Mouse (Mus musculus) adrenal gland, postnatal 14 days (tissue): ENCODE data around the gene Abhd14b. TPM values are rescaled to one million over a fixed set of nuclear protein-coding genes. Genes with fewer than 3 reads are reported as not detected.
A peak's percentile ranks its signal among the peaks of the same experiment; 100 is the strongest.

ENCODE experiments used
- DNase-seq: peaks from one replicate; pipeline ENCODE4 v3.0.0; 2021; ENCODE audit warnings: mixed read lengths
- total RNA-seq: library from RNA; stranded (reverse); gene quantifications from 2 replicates; pipeline ENCODE4 v1.2.3, GENCODE M21; 2021

Gene Abhd14b
- total RNA-seq, 1 experiment from 2014 or later, result 33.1 TPM

DNA sequence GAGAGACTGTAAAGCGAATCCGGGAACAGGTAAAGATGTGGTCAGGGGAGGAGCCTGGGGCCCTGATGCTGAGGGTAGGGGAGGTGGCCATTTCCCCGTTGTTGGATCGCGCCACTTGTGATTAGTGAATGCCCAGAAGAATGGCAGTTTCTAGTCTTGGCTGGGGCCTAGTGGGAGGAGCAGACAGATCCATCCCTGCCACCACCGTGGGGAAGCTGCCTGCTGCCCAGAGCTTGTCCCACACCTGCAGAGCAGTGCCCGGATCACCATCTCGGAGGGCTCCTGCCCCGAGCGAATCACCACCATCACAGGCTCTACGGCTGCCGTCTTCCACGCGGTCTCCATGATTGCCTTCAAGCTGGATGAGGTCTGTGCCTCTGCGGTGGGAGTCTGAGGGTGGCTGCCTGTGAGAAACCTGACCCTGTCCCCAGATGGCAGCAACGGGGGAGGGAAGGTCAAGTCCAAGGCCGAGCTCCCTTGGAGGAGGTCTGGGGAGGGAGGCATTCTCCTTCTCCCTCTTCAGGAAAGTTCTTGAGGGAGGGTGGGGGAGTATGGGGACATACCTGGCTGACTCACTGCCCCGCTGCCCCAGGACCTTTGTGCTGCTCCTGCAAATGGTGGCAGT lies 13.3 kb downstream of the Abhd14b start:
- DNase-seq, result no peak

DNA sequence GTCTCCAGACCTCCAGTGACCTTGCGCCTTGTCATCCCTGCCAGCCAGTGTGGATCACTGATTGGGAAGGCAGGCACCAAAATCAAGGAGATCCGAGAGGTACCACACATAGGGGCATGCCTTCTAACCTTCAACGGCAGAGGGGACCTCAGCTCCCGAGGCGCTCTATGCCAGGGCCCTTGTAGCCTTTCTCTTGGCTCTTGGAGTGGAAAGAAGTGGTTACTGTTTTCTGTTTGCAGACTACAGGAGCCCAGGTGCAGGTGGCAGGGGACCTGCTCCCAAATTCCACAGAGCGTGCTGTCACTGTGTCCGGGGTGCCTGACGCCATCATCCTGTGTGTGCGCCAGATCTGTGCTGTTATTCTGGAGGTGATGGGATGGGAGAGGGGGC lies 13.8 kb downstream of the Abhd14b start:
- DNase-seq, result no peak

- DNase-seq, result no peak
Measured at GRCm38 (mm10) chr9:106461641-106462429, 14.6 kb downstream of the Abhd14b start.

- DNase-seq, result no peak
Measured at GRCm38 (mm10) chr9:106462430-106462800, 15.2 kb downstream of the Abhd14b start.

- DNase-seq, result no peak
Measured at GRCm38 (mm10) chr9:106463122-106464063, 16.1 kb downstream of the Abhd14b start.

GRCm38 (mm10) chr9:106464751-106465541 lies 17.7 kb downstream of the Abhd14b start:
- peak; percentile 78 for DNase-seq

- peak; percentile 45 for DNase-seq
Measured at GRCm38 (mm10) chr9:106465571-106466200, 18.4 kb downstream of the Abhd14b start, which contains the start of gene Gpr62. Gene Gpr62 (minus strand): TSS chr9:106465938.

GRCm38 (mm10) chr9:106466721-106467120 lies 19.5 kb downstream of the Abhd14b start:
- DNase-seq, result no peak

GRCm38 (mm10) chr9:106467746-106468145 lies 20.5 kb downstream of the Abhd14b start:
- no peak for DNase-seq

- DNase-seq, result no peak
Measured at GRCm38 (mm10) chr9:106469317-106469716, 22.1 kb downstream of the Abhd14b start.

DNA sequence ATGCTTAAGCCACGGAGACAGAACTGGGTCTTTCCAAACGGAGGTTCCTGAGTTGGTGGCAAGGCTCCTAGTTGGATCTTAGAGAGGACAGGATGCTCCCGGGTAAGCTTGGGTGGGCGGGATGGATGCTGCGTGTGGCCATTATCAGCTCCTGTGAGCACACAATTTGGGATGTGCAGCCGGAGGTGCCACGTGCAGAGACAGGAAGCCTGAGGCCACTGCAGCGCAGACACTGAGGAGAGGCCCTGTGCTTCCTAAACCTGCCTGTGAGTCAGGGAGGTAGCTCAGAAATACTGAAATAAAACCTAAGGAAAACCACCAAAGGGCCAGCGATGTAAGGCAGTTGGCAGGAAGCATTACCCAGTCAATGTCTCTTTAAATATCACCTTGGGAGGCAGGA lies 22.5 kb downstream of the Abhd14b start:
- peak; percentile 3 for DNase-seq

DNA sequence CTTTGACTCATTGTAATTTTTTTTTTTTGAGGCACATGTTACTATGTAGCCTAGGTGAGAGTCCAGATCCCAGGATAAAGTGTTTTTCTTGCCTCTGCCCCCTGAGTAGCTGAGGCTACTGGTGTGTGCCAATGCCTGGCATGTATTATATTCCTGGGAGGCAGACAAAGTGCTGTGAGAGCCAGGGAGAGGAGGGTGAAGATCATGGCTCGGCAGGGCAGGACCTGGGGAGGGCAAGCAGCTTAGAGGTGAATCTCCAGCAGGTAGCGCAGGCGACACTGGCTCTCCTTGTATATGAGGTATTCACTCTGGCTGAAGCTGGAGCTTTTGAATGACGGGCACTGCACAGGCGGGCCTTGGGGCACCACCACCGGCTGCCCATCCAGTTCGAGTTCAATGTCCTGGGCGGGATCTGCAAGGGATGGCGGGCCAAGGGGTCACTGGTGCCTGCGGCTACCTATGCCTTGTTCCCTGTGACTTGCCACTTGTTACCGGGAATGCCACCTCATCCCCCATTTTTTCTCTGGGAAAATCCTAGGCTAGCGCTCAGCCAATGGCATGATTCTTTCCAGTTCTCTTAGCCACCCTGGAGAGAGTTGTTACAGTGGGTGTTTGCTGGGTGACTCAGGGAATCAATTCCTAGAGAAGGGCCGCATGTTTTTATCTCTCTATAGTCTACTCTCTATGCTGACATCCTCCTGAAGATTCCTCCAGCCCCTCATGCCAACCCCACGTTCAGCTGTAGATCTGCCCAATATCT lies 23.9 kb downstream of the Abhd14b start:
- peak; percentile 12 for DNase-seq

GRCm38 (mm10) chr9:106471892-106472291 lies 24.6 kb downstream of the Abhd14b start:
- peak; percentile 78 for DNase-seq

DNA sequence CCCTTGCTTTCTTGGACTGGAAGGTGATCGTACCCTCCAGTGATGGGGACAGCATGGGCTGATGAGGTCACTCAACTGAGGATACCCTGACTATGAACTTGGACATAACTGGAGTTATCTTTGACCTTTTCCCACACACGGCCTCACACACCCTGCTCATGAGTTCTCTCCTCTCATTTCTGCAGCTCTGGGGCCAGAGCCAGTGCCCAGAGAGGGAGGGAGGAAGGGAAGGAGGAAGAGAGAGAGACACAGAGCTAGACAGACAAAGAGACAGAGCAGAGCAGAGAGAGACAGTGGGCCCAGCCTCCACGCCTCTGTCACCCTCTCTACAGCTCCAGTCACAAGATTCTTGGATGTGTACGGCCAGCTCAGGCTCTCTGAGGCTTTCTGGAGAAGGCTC lies 25.1 kb downstream of the Abhd14b start:
- peak; percentile 12 for DNase-seq

- peak; percentile 4 for DNase-seq
Measured at GRCm38 (mm10) chr9:106473081-106473752, 26.0 kb downstream of the Abhd14b start.

GRCm38 (mm10) chr9:106473753-106474105 lies 26.5 kb downstream of the Abhd14b start:
- DNase-seq, result peak; percentile 4

- DNase-seq, result peak; percentile 90
Measured at GRCm38 (mm10) chr9:106474456-106474855, 27.2 kb downstream of the Abhd14b start.

GRCm38 (mm10) chr9:106475046-106475445 lies 27.8 kb downstream of the Abhd14b start:
- DNase-seq, result peak; percentile 49

DNA sequence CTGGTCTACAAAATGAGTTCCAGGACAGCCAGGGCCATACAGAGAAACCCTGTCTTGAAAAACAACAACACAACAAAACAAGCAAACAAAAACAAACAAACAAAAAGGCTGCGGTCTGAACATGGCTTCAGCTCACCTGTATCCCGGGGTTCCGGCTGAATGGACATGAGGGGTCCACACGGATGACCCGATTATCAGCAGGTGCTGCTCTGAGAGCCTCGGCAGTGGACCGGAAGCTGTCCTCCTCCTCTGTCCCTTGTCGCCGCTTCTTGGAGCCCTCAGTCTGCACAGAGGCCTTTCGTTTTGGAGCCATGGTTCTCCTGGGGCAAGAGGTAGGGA lies 28.4 kb downstream of the Abhd14b start, which contains the start of gene Rrp9:
Gene Rrp9, plus strand, starts transcription at position 301 of the 339 bp plus-strand sequence.
- DNase-seq, result no peak
